Mouse (Mus musculus) bone marrow macrophage, adult 2 months (primary cell): ENCODE measurements around the gene Emc4.

ENCODE experiments used
- CTCF ChIP-seq: IDR thresholded peaks from 2 replicates; pipeline ENCODE4 v1.5.1; 2012; ENCODE audit warnings: low read depth, mild to moderate bottlenecking, low read length, moderate library complexity
- POLR2A ChIP-seq: IDR thresholded peaks from 2 replicates; pipeline ENCODE4 v1.6.1; 2012; ENCODE audit warnings: mild to moderate bottlenecking, low read depth, low read length, borderline replicate concordance

- TF ChIP-seq POLR2A: no peak
- TF ChIP-seq CTCF: no peak
Observed at GRCm38 (mm10) chr2:112341117-112341516, 26.7 kb downstream of the Emc4 start.
